Mouse (Mus musculus) embryonic facial prominence, embryonic 15.5 days (tissue): ENCODE measurements around the gene Mettl26. TPM values are rescaled to one million over a fixed set of nuclear protein-coding genes. Genes with fewer than 3 reads are reported as not detected.
A peak's percentile ranks its signal among the peaks of the same experiment; 100 is the strongest.

Source experiments
- ATAC-seq: fragments of 200-750 bp; cut with Nextera tagmentation; 2 replicates; pipeline ENCODE4 v1.8.0; 2017; ENCODE audit warnings: low read depth, moderate TSS enrichment; ENCODE audit not compliant: insufficient number of reproducible peaks, low FRiP score, low TSS enrichment
- H3K27ac ChIP-seq: fragments of 300-500 bp; sonication (generic); replicated peaks from 2 replicates; pipeline ENCODE4 v1.5.1; 2015; ENCODE audit warnings: mild to moderate bottlenecking, inconsistent platforms
- H3K27me3 ChIP-seq: fragments of 300-500 bp; sonication (generic); 2 replicates; pipeline ENCODE4 v1.6.1; 2015; ENCODE audit warnings: inconsistent platforms
- H3K36me3 ChIP-seq: fragments of 300-500 bp; sonication (generic); 2 replicates; pipeline ENCODE4 v1.6.1; 2015; ENCODE audit warnings: mild to moderate bottlenecking, inconsistent platforms
- H3K4me1 ChIP-seq: fragments of 300-500 bp; sonication (generic); 2 replicates; pipeline ENCODE4 v1.6.1; 2015; ENCODE audit warnings: inconsistent platforms
- H3K4me2 ChIP-seq: fragments of 300-500 bp; sonication (generic); replicated peaks from 2 replicates; pipeline ENCODE4 v1.6.1; 2015; ENCODE audit warnings: mild to moderate bottlenecking, inconsistent platforms
- H3K4me3 ChIP-seq: fragments of 300-500 bp; sonication (generic); replicated peaks from 2 replicates; pipeline ENCODE4 v1.5.1; 2015; ENCODE audit warnings: mild to moderate bottlenecking, inconsistent platforms
- H3K9ac ChIP-seq: fragments of 300-500 bp; sonication (generic); 2 replicates; pipeline ENCODE4 v1.6.1; 2015; ENCODE audit warnings: inconsistent platforms
- H3K9me3 ChIP-seq: fragments of 300-500 bp; sonication (generic); replicated peaks from 2 replicates; pipeline ENCODE4 v1.6.1; 2016; ENCODE audit warnings: inconsistent platforms
- WGBS: fragments of 180-500 bp; shearing (Covaris S2); methylation state at CpG from one replicate; pipeline ENCODE4 v1.1.7; 2015; 5-methylcytosine and 5-hydroxymethylcytosine counted together
- polyA plus RNA-seq: library from polyadenylated mRNA; unstranded; fragments of >200 nt; fragmentation: Nextera tagmentation; extraction: Ambion mirVana; gene quantifications from 2 replicates; pipeline ENCODE4 v1.2.1, GENCODE M21; 2015

Gene Mettl26
- polyA plus RNA-seq, 1 experiment from 2014 or later, result 49.6 TPM

DNA sequence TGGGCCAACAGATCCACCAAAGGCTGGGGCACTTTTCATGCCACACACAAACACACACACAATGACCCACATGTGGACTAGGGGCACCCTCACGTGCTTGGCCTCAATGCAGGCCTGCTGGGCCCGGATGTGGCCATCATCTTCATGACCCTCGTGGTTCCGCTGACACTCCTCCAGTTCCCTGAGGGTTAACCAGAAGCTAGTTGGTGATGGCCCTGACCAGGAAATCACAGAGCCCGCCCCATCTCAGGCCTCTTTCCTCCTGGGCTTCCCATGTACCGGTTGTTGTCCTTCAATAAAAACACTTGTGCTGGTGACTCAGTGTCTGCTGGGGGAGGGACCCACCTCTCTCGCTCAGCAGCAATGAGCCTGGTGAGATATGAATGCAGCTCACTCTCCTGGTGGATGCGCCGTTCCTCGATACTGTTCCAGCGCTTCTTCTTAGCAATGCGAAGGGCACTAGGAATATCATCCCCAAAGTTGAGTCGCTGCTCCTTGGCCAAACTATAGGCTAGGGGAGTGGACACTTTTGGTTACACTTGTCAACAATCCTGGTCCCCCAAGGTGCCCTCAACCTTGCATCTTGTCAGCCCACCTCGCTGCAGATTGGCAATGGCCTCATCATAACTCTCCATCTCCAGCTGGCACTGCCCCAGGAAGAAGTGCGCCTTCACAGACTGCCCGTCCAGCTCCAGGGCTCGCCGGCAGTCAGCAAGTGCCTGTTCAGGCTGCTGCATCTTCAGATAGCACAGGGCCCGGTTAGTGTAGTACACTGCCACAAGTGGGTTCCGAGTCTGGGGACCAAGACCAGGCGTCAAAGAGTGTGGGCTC, 43.2 kb upstream of the Mettl26 start:
- peak overlapping the region; percentile 87 for H3K9ac ChIP-seq
- H3K4me3 ChIP-seq, result peak overlapping the region; percentile 86
- no peak for ATAC-seq
- H3K27me3 ChIP-seq, result no peaks in the 10 kb centered on the region
- peak overlapping the region; percentile 97 for H3K27ac ChIP-seq
- peaks cover 39% of the 10 kb centered on the region for H3K36me3 ChIP-seq
- H3K9me3 ChIP-seq, result no peaks in the 10 kb centered on the region
- 53% methylated on average over 21 of the region's 21 CpGs for WGBS
- H3K4me1 ChIP-seq, result peaks cover 78% of the 10 kb centered on the region
- H3K4me2 ChIP-seq, result peak overlapping the region; percentile 93

GRCm38 (mm10) chr17:25832436-25833290, 42.2 kb upstream of the Mettl26 start:
- under 1% methylated on average over 77 of the region's 77 CpGs for WGBS
- Histone ChIP-seq H3K36me3 (peaks cover 30% of the 10 kb centered on the region), H3K4me2 (peak overlapping the region; percentile 93), H3K4me1 (peaks cover 84% of the 10 kb centered on the region), H3K9me3 (no peaks in the 10 kb centered on the region), H3K9ac (peak overlapping the region; percentile 87), H3K27me3 (no peaks in the 10 kb centered on the region), H3K27ac (peak overlapping the region; percentile 97), H3K4me3 (peak overlapping the region; percentile 86)
- peak; percentile 94 for ATAC-seq

- Histone ChIP-seq H3K36me3 (peaks cover 35% of the 10 kb centered on the region), H3K4me3 (peak within 1 kb of the TSS; percentile 86), H3K27me3 (no peaks in the 10 kb centered on the region), H3K27ac (peak within 1 kb of the TSS; percentile 97), H3K4me2 (peak within 1 kb of the TSS; percentile 93), H3K9ac (peak within 1 kb of the TSS; percentile 87), H3K4me1 (peaks cover 79% of the 10 kb centered on the region), H3K9me3 (no peaks in the 10 kb centered on the region)
- under 1% methylated on average over 24 of the region's 24 CpGs for WGBS
- peak; percentile 46 for ATAC-seq
Measured at GRCm38 (mm10) chr17:25833291-25833663, 41.6 kb upstream of the Mettl26 start, which contains the start of gene Stub1. TSS of gene Stub1 (minus strand) at chr17:25833404.

DNA sequence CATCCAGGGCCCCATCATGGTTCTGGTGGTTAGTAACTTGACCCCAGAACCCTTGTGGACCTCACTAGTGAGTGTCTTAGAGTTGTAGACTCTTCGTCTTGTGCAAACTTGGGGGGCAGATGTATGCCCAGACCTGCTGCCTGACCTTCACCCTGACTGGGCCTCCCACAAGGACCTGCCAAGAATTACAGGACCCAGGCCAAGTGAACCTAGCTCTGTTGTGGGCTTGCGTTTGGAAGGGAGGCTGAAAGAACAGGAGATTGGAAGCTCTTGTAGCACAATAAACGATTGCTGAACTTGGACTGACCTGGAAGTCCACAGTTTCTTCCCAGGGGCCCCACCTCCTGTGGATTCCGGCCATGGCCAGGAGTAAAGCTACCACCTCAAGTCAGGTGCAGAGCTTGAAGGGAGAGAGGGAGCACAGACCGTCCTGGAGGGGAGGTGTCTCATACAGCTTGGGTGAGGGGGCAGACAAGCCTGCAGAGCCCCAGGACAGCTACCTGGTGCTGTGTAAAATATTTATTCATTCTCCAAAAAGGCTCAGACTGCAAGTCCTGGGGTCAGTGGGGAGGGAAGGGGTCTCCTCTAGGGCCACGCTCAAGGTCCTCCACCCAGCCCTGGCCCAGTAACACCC, 40.8 kb upstream of the Mettl26 start:
- Histone ChIP-seq H3K4me1 (peaks cover 72% of the 10 kb centered on the region), H3K9ac (peak overlapping the region; percentile 83), H3K4me3 (peak overlapping the region; percentile 86), H3K9me3 (no peaks in the 10 kb centered on the region), H3K36me3 (peaks cover 41% of the 10 kb centered on the region), H3K27me3 (no peaks in the 10 kb centered on the region), H3K4me2 (peak overlapping the region; percentile 93), H3K27ac (peak overlapping the region; percentile 97)
- ATAC-seq, result no peak
- WGBS, result 36% methylated on average over 6 of the region's 6 CpGs

GRCm38 (mm10) chr17:25834595-25835222, 40.2 kb upstream of the Mettl26 start:
- H3K4me3 ChIP-seq, result peak overlapping the region; percentile 86
- no peaks in the 10 kb centered on the region for H3K9me3 ChIP-seq
- peak overlapping the region; percentile 93 for H3K4me2 ChIP-seq
- WGBS, result 77% methylated on average over 12 of the region's 12 CpGs
- no peak for ATAC-seq
- H3K9ac ChIP-seq, result peak overlapping the region; percentile 83; the same call in 1 of the 2 replicates
- H3K4me1 ChIP-seq, result peaks cover 66% of the 10 kb centered on the region
- H3K36me3 ChIP-seq, result peaks cover 45% of the 10 kb centered on the region
- peak overlapping the region; percentile 97; the same call in 1 of the 2 replicates for H3K27ac ChIP-seq
- no peaks in the 10 kb centered on the region for H3K27me3 ChIP-seq

DNA sequence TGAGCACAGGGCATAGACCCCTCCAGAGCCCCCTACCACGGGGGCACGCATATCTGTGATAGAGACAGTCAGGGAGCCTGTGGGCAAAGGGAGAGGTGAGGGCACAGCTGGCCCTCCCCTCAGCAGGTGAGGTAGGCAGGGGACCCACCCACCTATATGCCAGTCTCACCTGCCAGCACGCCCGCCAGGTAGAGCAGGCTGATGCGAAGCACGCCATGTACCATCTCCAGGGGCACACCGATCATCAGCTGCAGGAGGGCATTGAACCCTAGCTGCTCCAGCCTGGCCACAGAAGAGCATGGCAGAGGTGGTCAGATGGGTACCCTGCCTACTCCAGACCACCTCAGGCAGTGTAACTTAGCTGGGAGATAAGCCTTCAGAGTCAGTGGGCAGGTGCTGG, 39.6 kb upstream of the Mettl26 start:
- H3K4me2 ChIP-seq, result peak overlapping the region; percentile 86
- H3K4me1 ChIP-seq, result peaks cover 61% of the 10 kb centered on the region
- peak overlapping the region; percentile 86 for H3K4me3 ChIP-seq

GRCm38 (mm10) chr17:25835816-25836215, 39.1 kb upstream of the Mettl26 start:
- 88% methylated on average over 16 of the region's 16 CpGs for WGBS
- H3K4me1 ChIP-seq, result peaks cover 56% of the 10 kb centered on the region
- 0 out of 2 replicates have a peak overlapping the region, but pooled peaks have one; percentile 86 for H3K4me3 ChIP-seq

More for the DNA sequence above, 39.6 kb upstream of the Mettl26 start:
- Histone ChIP-seq H3K27ac (peak overlapping the region; percentile 58; the same call in 1 of the 2 replicates), H3K9me3 (no peaks in the 10 kb centered on the region), H3K27me3 (no peaks in the 10 kb centered on the region), H3K36me3 (peaks cover 45% of the 10 kb centered on the region), H3K9ac (no peak overlapping the region)
- no peak for ATAC-seq
- WGBS, result 89% methylated on average over 7 of the region's 7 CpGs

GRCm38 (mm10) chr17:25836397-25837075, 38.3 kb upstream of the Mettl26 start:
- ATAC-seq, result no peak
- Histone ChIP-seq H3K9me3 (no peaks in the 10 kb centered on the region), H3K27ac (peak overlapping the region; percentile 66), H3K4me3 (peak overlapping the region; percentile 44), H3K9ac (peak overlapping the region; percentile 26; the same call in 1 of the 2 replicates), H3K4me1 (peaks cover 49% of the 10 kb centered on the region), H3K4me2 (peak overlapping the region; percentile 86), H3K27me3 (no peaks in the 10 kb centered on the region), H3K36me3 (peaks cover 45% of the 10 kb centered on the region)
- 22% methylated on average over 23 of the region's 23 CpGs for WGBS

More at GRCm38 (mm10) chr17:25835816-25836215, 39.1 kb upstream of the Mettl26 start:
- H3K27ac ChIP-seq, result peak overlapping the region; percentile 61; the same call in 1 of the 2 replicates
- H3K36me3 ChIP-seq, result peaks cover 45% of the 10 kb centered on the region
- no peak for ATAC-seq
- H3K27me3 ChIP-seq, result no peaks in the 10 kb centered on the region
- no peak overlapping the region for H3K9ac ChIP-seq
- peak overlapping the region; percentile 86 for H3K4me2 ChIP-seq
- no peaks in the 10 kb centered on the region for H3K9me3 ChIP-seq

DNA sequence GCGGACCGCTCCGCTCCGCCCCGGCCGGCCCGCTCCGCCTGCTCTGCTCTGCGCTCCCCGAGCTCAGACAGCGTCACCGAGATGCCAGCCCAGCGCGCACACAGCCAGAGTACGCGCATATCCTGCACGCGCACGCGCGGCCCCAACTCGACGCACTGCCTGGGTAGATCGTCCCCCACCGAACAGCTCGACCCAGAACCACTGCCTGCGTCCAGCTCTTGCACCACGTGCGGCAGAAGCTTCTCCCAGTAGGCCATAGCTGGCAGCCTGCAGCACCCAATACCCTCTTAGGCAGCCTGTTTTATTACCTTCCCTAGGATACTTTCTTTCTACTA, 37.8 kb upstream of the Mettl26 start, which contains the start of gene Rhbdl1:
Gene Rhbdl1, minus strand, starts transcription at position 220 of the 335 bp plus-strand sequence.
- H3K4me1 ChIP-seq, result peaks cover 44% of the 10 kb centered on the region
- WGBS, result under 1% methylated on average over 29 of the region's 29 CpGs
- H3K9me3 ChIP-seq, result no peaks in the 10 kb centered on the region
- H3K27me3 ChIP-seq, result no peaks in the 10 kb centered on the region
- ATAC-seq, result peak; percentile 9; the same call in 1 of the 2 replicates
- peaks cover 46% of the 10 kb centered on the region for H3K36me3 ChIP-seq
- H3K27ac ChIP-seq, result peak within 1 kb of the TSS; percentile 66
- H3K4me2 ChIP-seq, result peak within 1 kb of the TSS; percentile 86
- peak within 1 kb of the TSS; percentile 44 for H3K4me3 ChIP-seq
- H3K9ac ChIP-seq, result peak within 1 kb of the TSS; percentile 26

DNA sequence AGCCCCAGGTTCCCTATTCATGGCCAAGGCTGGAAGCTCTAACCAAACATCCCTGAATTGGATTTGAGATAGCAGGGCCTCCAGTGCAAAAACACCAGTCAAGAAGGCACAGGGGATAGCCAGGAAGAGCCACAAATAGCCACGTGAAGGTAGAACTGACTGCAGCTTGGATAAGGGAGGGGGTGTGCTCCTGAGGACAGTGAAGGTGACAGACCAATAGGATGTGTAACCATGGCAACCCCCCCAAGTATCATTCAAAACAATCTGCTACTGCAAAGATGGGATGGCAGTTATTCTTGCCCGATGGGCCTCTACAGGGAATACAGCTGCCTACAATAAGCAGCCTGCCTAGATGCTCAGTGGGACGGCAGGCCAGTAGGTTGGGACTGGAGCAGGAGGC, 37.3 kb upstream of the Mettl26 start:
- Histone ChIP-seq H3K4me2 (peak overlapping the region; percentile 86; the same call in 1 of the 2 replicates), H3K9me3 (no peaks in the 10 kb centered on the region), H3K4me3 (no peak overlapping the region), H3K36me3 (peaks cover 51% of the 10 kb centered on the region), H3K9ac (no peak overlapping the region), H3K27me3 (no peaks in the 10 kb centered on the region), H3K4me1 (peaks cover 42% of the 10 kb centered on the region), H3K27ac (0 out of 2 replicates have a peak overlapping the region, but pooled peaks have one; percentile 18)
- 54% methylated on average over 3 of the region's 3 CpGs for WGBS
- no peak for ATAC-seq
